Mouse (Mus musculus) gastrocnemius, postnatal 4 days (tissue): ENCODE measurements around the gene Pla2g7. TPM values are rescaled to one million over a fixed set of nuclear protein-coding genes. Genes with fewer than 3 reads are reported as not detected.

ENCODE experiments used
- DNase-seq, 2 experiments: peaks; one replicate each; pipeline ENCODE4 v3.0.0; 2021 to 2022; ENCODE audit warnings: low spot score in 2 of 2, mixed read lengths in 2 of 2
- total RNA-seq, 2 experiments: library from RNA; stranded (reverse); gene quantifications; 2 replicates each; pipeline ENCODE4 v1.2.3; 2021

Gene Pla2g7
- total RNA-seq, 2 experiments from 2014 or later = 3.7 to 5.2 TPM

- DNase-seq = no peak
These were observed 76.5 kb downstream of the Pla2g7 start for GRCm38 (mm10) chr17:43644375-43644774.

- DNase-seq = no peak
These were observed 77.2 kb downstream of the Pla2g7 start for GRCm38 (mm10) chr17:43645136-43645535.

GRCm38 (mm10) chr17:43646925-43647324 is 79.0 kb downstream of the Pla2g7 start:
- no peak for DNase-seq

DNA sequence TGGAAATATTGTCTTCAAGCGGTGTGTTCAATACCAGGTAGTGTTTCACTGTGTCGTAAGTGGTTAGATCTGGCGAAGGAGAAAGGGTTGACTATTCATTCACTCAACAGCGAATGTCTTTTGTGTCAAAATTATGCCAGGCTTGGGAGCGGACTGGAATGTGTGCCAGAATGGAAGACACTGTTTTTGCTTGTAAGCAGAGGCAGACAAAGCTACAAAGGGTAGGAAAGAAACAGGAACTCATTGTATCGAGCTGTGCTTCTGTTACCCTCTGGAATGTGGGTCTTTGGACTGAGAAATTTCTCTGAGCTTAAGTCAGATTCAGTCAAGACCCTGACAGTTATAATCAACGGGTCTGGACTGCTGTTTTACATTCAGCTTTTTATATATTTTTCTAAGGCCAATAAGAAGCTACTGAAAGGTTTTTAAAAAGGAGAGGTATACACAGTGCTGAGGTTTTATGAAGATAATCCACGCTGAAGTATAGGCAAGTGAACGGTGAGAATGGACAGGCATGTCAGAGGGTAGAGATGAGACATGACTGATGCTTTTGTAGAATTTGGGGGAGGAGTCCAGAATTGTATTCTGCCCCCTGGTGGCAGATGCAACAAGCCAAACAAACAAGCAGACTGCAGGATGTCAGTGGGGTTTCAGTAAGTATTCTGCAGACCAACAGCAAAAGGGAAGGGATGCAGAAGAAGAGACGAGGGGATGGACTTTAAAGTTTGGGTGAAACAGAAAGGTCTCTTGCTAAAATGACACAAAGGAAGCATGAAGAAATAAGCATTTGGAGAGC is 81.9 kb downstream of the Pla2g7 start:
- DNase-seq = no peak

DNA sequence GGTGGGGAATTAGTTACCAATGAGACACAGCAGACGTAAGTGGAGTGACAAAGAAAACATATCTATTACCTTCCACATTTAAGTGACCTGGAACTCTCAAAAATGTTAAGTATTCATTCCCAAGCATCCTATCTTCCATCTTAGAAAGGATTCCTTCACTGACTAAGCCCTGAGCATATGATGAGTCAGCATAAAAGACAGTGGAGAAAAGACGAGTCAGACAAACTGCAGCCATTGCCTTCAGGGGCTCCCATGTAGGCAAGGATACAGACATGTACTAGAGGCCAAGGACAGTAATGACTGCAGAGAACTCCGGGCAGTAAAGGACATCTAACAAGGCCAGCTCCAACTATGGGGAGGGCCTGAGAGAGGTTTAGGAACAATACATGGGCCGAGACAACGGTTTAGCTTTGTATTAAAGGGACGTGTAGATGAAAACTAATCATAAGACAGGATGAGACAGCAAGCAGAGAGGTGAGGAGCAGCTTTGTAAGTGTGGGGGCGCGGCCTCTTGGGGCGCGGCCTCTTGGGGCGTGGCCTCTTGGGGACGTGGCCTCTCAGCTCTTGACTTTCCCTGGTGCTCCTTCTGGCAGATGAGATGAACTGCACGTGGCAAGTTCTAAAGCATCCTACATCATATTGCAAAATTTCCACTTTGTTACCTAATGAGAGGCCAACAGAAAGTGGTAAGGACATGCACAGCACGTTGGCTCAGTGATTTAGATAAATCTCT is 83.6 kb downstream of the Pla2g7 start:
- DNase-seq = no peak

Other genes starting within 250 kb of the Pla2g7 start
- gene Adgrf5, start 207.6 kb upstream of the Pla2g7 start, total RNA-seq = 10 to 100 TPM; 71.8 to 77.3 TPM
- gene Mep1a, start 65.3 kb upstream of the Pla2g7 start, total RNA-seq = not detected
- not detected for gene Ankrd66, start 24.5 kb upstream of the Pla2g7 start, total RNA-seq
- under 1 TPM; 0.10 to 0.34 TPM for gene Tdrd6, start 62.2 kb downstream of the Pla2g7 start, total RNA-seq
- gene Slc25a27, start 99.1 kb downstream of the Pla2g7 start, total RNA-seq = 1 to 10 TPM; 4.1 to 6.7 TPM
- gene Cyp39a1, start 99.3 kb downstream of the Pla2g7 start, total RNA-seq = 1 to 10 TPM; 8.0 to 8.4 TPM
- 10 to 100 TPM; 24.0 to 25.1 TPM for gene Rcan2, start 233.3 kb downstream of the Pla2g7 start, total RNA-seq